Mouse (Mus musculus): ENCODE measurements around the gene Lamtor2.
"Not testable (repeated sequence)": the region's sequence is repeated elsewhere in the genome, so short reads cannot be mapped to it uniquely, and the experiment has no call there.

Lamtor2 gene

GRCm38 (mm10) chr3:88552676-88553524 is at the start of gene Lamtor2:
Lamtor2 (minus strand) TSS chr3:88553074.
- DNase-seq = peak; percentile 98 to 99

DNA sequence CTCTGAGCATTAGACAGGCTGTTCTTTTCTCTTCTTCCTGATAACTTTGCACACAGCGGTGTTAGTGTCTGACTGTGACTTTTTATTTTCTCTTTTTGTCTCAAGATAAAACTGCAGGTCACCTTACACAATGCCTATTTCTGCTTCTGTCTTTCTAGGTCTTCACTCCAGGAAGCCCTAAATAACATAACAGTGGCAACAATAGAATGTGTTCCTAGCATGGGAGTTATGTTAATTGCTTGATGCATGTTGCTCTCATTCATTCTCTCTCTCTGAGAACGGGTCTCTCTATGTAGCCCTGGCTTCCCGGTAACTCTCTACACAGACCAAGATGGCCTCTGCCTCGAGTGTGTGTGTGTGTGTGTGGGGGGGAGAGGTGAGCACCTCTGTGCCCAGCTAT is 49.6 kb upstream of the Lamtor2 start:
- no peak for DNase-seq

DNA sequence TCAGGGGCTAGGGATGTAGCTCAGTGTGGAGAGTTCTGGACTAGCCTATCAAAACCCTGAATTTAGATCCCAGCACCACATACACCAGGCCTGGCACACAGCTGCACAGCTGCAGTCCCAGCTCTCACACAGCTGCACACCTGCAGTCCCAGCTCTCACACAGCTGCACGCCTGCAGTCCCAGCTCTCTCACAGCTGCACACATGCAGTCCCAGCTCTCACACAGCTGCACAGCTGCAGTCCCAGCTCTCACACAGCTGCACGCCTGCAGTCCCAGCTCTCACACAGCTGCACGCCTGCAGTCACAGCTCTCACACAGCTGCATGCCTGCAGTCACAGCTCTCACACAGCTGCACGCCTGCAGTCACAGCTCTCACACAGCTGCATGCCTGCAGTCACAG is 43.7 kb upstream of the Lamtor2 start:
- DNase-seq = not testable (repeated sequence)

DNA sequence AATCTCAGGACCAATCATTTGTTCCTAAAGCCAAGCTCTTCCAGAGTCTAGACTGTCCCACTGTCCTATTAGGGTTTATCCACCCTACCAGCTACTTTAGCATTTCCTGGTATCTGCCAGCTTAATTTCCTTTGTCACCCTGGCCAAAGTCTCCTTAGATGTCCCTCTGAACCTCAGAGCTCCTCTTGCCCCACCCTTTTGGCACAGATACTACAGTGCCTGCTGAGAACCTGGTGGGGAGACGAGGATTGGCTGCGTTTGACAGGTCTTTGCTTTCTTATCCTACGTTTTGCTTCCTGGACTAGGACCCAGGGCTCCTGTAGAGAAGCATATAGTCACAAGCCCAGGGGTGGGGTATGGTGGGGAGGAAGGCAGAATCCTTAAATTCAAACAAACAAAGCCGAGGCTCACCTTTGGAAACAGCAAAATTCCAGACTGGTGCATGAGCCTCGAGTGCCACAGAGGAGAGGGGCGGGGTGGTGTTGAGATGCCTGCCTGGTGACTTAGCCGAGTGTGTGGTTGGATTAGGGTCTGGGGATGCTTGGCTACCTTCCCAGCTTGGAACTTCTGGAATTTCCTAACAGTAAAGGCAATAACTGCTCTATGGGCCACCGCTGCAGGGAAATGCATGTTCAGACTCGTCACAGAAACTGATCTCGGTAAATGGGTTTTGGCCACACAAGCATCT is 41.2 kb upstream of the Lamtor2 start:
- no peak for DNase-seq

- no peak for DNase-seq
Measured at GRCm38 (mm10) chr3:88592942-88593576, 40.2 kb upstream of the Lamtor2 start.

DNA sequence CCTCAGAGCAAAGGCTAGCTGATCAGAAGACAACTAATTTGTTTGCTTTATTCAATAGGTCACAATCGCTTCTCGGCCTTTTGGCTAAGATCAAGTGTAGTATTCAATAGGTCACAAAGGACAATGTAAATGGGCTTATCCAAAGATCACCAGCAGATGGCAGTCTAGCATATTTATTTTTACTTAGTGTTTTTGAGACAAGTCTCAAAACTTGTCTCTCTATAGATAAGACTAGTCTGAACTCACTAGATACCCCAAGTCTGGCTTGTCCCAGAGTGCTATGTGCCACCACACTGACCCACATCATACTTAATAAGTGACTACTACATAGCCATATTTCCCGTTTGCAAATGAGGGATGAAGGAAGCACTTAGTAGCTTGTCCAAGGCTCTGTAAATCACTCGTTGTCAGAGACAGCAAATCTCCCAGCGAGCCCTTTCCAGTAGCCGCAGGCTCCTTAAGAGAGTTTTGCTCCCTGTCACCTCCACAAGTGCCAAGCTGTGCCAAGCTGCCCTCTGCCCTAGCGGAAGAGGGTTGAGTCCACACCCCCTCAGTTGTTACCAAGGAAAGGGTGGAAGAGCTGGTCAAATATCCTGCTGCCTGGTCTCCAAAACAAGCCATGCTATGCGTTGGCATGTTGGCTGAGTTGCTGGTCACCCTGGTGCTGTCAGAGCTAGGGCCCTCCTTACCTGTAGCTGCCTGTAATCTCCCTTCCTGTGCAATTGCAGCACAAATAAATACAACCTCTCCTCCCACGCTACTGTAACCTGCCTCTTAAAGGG is 39.3 kb upstream of the Lamtor2 start:
- DNase-seq = peak in 1 of 2 experiments; percentile 53

GRCm38 (mm10) chr3:88591044-88591443 is 38.2 kb upstream of the Lamtor2 start:
- DNase-seq = no peak

DNA sequence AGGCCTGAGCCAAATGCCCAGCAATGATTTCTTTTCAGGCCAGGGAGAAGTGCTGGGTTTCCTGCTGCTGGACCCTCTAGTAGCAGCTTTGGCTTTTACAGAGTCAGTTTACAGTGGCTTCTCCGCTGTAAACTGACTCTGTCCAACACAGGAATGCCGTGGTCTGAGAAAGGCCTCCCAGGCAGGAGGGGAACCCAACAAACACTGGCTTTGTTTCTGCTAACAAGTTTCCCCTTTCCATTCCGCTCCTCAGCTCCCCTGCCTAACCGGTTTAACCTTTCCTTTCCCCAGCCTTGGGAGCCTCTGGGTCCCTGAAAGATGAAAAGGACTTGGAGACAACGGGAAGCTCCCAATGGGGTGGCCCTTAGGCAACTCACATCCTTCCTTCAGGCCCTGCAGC is 37.4 kb upstream of the Lamtor2 start:
- DNase-seq = no peak

GRCm38 (mm10) chr3:88586640-88587039 is 33.8 kb upstream of the Lamtor2 start:
- no peak for DNase-seq

DNA sequence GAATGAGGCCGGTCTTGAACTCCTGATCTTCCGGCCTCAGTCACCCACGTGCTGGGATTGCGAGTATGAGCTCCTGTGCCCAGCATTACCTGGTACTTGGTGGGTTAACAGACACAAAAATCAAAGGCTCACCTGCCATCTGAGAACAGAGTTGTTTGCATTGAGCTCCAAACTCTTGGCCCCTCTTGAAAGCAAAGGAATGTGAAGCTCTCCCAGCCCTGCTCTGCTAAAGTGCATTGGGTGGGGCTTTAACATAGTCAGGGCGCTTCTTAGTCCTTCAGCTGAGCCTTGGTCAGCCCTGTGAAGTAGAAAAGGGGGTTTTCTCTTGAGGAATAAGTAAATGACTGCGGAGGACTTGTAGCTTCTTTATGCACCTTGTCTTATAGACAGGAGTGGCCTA is 32.9 kb upstream of the Lamtor2 start:
- DNase-seq = no peak

GRCm38 (mm10) chr3:88579454-88580117 is 26.7 kb upstream of the Lamtor2 start:
- peak; percentile 77 to 83 for DNase-seq

DNA sequence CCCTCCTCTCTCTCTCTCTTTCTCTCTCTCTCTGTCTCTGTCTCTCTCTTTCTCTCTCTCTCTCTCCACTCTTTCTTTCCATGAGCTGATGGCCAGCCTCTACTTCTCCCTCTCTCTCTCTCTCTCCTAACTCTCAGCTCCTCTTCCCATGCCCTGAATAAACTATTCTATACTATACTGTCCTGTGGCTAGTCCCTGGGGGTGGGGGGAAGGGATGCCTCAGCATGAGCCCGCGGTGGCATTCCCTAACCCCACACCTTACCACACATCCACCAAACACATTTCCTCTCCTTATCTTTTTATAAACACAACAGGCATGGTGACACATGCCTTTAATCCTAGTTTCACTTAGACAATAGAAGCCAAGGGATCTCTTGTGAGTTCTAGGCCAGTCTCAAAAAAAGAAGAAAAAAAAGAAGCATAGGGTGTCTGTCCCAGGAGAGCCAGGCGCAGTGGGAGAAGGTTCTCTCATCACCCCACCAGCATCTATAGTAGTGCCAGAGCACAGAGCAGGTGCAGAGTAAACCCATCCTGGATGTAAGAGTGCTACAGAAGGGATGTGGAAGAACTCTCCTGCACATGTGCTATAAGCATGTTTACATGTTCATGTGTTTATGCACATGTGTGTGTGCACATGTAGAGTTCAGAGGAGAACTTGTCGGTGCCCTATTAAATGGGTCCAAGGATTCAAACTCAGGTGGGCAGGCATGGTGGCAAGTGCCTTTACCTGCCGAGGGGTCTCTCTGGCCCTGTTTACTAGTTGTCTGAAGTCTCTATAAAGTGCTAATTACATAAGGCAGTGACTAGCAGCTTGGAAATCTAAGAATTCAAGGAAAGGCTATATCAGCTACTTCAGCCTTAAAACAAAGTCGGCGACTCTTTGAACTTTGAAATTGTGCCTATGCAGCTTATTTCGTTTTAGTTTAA is 25.9 kb upstream of the Lamtor2 start:
- no peak for DNase-seq

DNA sequence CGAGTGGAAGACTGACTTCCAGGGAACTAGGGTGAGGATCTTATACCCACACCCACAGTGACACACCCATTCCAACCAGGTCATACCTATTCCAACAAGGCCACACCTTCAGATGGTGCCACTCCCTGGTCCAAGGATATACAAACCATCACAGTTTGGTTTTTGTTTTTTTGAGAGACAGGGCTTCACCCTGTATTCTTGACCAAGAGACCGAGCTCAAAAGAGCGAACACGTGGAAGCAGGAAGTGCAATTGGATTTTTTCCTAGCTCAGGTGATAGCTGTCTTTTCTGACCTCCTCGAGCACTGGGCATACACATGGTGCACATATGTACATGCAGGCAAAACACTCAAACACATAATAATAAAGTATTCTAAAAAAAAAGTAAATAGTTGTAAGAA is 25.0 kb upstream of the Lamtor2 start:
- not testable (repeated sequence) for DNase-seq

DNA sequence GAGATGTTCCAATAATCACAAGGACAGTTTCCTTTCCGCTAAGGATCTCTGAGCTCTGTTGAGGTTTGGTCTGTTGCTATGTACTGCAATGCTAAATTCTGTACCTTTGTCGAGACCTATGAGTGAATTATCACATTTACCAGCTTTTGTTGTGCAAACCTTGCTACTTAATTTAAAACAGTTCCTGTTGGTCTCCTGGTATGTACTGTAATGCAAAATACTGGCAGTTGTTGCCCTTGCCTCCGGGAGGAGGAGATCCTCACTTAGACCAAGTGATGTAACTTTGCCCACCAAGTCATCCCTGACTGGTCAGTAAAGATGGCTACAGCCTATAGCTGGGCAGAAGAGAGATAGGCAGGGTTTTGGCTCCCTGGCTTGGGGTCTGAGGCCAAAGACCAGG is 22.7 kb upstream of the Lamtor2 start, which contains the start of gene Ssr2:
Ssr2 (plus strand) TSS at position 337 of the 400 bp plus-strand sequence.
- DNase-seq = no peak

- DNase-seq = no peak
Measured at GRCm38 (mm10) chr3:88573810-88574209, 20.9 kb upstream of the Lamtor2 start.

DNA sequence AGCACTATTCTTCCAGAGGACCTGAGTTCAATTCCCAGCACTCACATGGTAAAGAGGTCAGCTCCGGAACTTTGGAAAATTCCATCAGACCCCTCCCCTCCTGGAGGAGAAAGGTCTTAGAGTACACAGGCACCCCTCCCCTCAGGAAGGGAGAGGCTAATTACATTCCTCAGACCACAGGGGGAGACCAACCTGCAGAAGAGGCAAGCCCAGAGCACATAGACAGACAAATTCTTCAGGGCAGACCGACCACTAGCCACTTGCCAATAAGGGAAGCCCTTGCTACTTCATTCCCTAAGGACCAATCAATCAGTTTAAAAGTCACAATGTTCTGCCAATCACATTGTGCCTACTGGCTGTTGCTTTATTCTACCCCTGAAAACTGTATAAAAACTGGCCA is 20.0 kb upstream of the Lamtor2 start:
- DNase-seq = no peak

- DNase-seq = no peak
Measured at GRCm38 (mm10) chr3:88571856-88572255, 19.0 kb upstream of the Lamtor2 start.

DNA sequence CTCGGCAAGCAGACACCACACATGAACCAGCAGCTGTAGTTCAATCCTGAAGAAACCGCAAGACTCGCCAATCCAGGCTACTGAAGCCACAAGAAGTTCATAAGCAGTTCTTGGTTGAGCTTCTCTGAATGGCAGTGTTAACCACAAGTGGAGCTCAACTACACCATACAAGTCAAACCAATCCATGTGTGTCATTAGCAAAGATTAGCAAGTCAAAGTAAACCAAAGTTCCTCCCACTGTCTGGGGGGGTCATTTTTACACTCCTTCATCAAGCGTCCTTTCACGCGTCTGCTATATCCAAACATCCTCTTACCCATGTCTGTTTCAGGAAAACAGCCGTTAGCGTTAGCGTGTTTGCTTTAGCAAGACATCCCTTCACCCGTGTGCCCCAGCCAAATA is 17.5 kb upstream of the Lamtor2 start:
- DNase-seq = no peak

DNA sequence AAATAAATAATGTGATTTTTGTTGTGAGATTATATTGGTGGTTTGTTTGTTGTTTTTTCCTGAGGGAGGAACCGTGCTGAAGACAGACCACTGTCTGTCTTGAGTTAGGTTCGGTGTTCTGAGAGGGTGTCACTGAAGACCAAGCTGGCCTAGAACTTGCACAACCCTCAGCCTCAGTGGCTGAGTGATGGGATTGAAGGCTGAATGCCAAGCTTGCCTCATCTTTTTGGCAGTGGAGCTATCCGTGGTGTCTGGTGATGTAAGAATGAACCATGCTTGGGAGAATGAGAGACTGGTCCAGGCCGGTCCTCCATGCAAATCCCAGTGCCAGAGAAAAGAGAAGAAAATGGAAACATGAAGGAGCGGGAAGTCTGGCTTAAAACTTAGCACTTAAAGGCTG is 16.8 kb upstream of the Lamtor2 start:
- DNase-seq = no peak

DNA sequence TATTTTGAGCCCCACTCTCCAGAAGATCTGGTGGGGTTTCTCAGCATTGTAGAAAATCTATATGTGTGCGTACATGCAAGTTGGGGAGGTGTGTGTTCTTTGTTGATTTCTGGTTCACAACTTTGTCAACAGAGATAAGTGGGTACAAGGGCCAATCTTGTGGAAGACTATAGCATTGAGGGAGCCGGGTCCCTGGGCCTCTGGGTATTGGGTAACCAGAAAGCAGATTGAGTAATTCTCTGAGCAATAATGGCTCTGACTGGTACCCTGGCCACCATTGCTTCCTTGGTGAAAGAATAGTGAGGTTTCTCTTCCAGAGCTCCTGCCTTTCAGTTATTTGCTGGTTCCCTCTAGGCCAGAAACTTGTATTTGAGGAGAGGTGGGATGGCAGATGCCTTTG is 16.2 kb upstream of the Lamtor2 start:
- DNase-seq = no peak

GRCm38 (mm10) chr3:88568615-88569014 is 15.7 kb upstream of the Lamtor2 start:
- no peak for DNase-seq
